Mouse (Mus musculus): ENCODE results near the gene Ano6. TPM values are rescaled to one million over a fixed set of nuclear protein-coding genes. Genes with fewer than 3 reads are reported as not detected.

Ano6 gene
- total and polyA plus RNA-seq, 3 experiments: 14.1 to 19.6 (median 17.3) TPM

GRCm38 (mm10) chr15:95819249-95820035 lies 28.8 kb downstream of the Ano6 start:
- no peak for TF ChIP-seq POLR2A (IDR thresholded peaks at IDR 0.05; ENCODE audit: insufficient read depth, low read depth, low read length)
- no peak for TF ChIP-seq CTCF (IDR thresholded peaks at IDR 0.05)
- TF ChIP-seq EP300 (IDR thresholded peaks at IDR 0.05; ENCODE audit: insufficient read depth, low read depth, low read length): no peak
- 94% methylated on average over 9 of the region's 9 CpGs for WGBS
- peaks cover 2% of the 10 kb centered on the region; the same call in 1 of the 2 replicates for H3K79me2 ChIP-seq (replicated peaks; ENCODE audit: control insufficient read depth, insufficient read depth, low read length)
- no peak overlapping the region for H3K27ac ChIP-seq
- DNase-seq: no peak
- H3K27me3 ChIP-seq (ENCODE audit: control insufficient read depth, insufficient read depth, low read length): no peaks in the 10 kb centered on the region
- no peak overlapping the region for H3K4me3 ChIP-seq
- H3K36me3 ChIP-seq (ENCODE audit: control insufficient read depth, insufficient read depth, low read length): no peaks in the 10 kb centered on the region; the same call in 1 of the 2 replicates
- intact Hi-C loops (cut with DNase I): no loop called here
- H3K4me1 ChIP-seq (ENCODE audit: control insufficient read depth, insufficient read depth, low read length): peaks cover 4% of the 10 kb centered on the region
- no peak overlapping the region for H3K9ac ChIP-seq (ENCODE audit: low read depth, low read length)

- Histone ChIP-seq H3K9ac (ENCODE audit: low read depth, low read length) (no peak overlapping the region), H3K36me3 (ENCODE audit: control insufficient read depth, insufficient read depth, low read length) (no peaks in the 10 kb centered on the region; the same call in 1 of the 2 replicates), H3K4me3 (no peak overlapping the region), H3K4me1 (ENCODE audit: control insufficient read depth, insufficient read depth, low read length) (peaks cover 7% of the 10 kb centered on the region), H3K27ac (no peak overlapping the region), H3K27me3 (ENCODE audit: control insufficient read depth, insufficient read depth, low read length) (no peaks in the 10 kb centered on the region), H3K79me2 (replicated peaks; ENCODE audit: control insufficient read depth, insufficient read depth, low read length) (peaks cover 2% of the 10 kb centered on the region; the same call in 1 of the 2 replicates)
- TF ChIP-seq CTCF (IDR thresholded peaks at IDR 0.05) (no peak), POLR2A (IDR thresholded peaks at IDR 0.05; ENCODE audit: insufficient read depth, low read depth, low read length) (no peak), EP300 (IDR thresholded peaks at IDR 0.05; ENCODE audit: insufficient read depth, low read depth, low read length) (no peak)
- intact Hi-C loops (cut with DNase I): no loop called here
- WGBS: 92% methylated on average over 12 of the region's 12 CpGs
- DNase-seq: no peak
Measured at GRCm38 (mm10) chr15:95820142-95820541, 29.5 kb downstream of the Ano6 start.

DNA sequence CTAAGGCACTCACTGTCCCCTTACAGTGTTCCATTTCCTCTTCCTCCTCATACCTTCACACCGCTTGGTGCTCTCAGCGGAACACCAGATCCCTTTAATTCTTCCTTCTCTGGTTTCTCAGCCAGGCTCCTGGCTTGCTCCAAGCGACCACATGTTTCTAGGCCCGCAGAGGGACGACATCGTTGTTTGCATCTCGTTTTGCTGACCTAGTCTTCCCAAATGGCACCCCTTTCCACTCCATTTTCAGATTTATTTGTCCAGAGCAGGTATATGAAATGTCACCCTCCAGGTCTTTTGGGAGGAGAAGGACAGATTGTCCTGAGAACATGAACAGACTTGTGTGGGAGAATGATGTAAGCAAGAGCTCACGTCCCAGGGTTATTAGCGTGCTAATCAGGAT lies 30.0 kb downstream of the Ano6 start:
- TF ChIP-seq POLR2A (IDR thresholded peaks at IDR 0.05; ENCODE audit: insufficient read depth, low read depth, low read length) (no peak), CTCF (IDR thresholded peaks at IDR 0.05) (no peak), EP300 (IDR thresholded peaks at IDR 0.05; ENCODE audit: insufficient read depth, low read depth, low read length) (no peak)
- intact Hi-C loops (cut with DNase I): no loop called here
- 82% methylated on average over 9 of the region's 9 CpGs for WGBS
- H3K79me2 ChIP-seq (replicated peaks; ENCODE audit: control insufficient read depth, insufficient read depth, low read length): peaks cover 2% of the 10 kb centered on the region; the same call in 1 of the 2 replicates
- H3K4me3 ChIP-seq: no peak overlapping the region
- no peaks in the 10 kb centered on the region; the same call in 1 of the 2 replicates for H3K36me3 ChIP-seq (ENCODE audit: control insufficient read depth, insufficient read depth, low read length)
- no peak overlapping the region for H3K9ac ChIP-seq (ENCODE audit: low read depth, low read length)
- H3K27ac ChIP-seq: no peak overlapping the region
- no peak for DNase-seq
- H3K27me3 ChIP-seq (ENCODE audit: control insufficient read depth, insufficient read depth, low read length): no peaks in the 10 kb centered on the region
- H3K4me1 ChIP-seq (ENCODE audit: control insufficient read depth, insufficient read depth, low read length): peaks cover 7% of the 10 kb centered on the region

- peaks cover 2% of the 10 kb centered on the region; the same call in 1 of the 2 replicates for H3K79me2 ChIP-seq (replicated peaks; ENCODE audit: control insufficient read depth, insufficient read depth, low read length)
- TF ChIP-seq POLR2A (IDR thresholded peaks at IDR 0.05; ENCODE audit: insufficient read depth, low read depth, low read length) (no peak), CTCF (IDR thresholded peaks at IDR 0.05) (no peak), EP300 (IDR thresholded peaks at IDR 0.05; ENCODE audit: insufficient read depth, low read depth, low read length) (no peak)
- no peaks in the 10 kb centered on the region; the same call in 1 of the 2 replicates for H3K36me3 ChIP-seq (ENCODE audit: control insufficient read depth, insufficient read depth, low read length)
- H3K4me1 ChIP-seq (ENCODE audit: control insufficient read depth, insufficient read depth, low read length): peaks cover 9% of the 10 kb centered on the region
- no peaks in the 10 kb centered on the region for H3K27me3 ChIP-seq (ENCODE audit: control insufficient read depth, insufficient read depth, low read length)
- DNase-seq: no peak
- H3K27ac ChIP-seq: no peak overlapping the region
- intact Hi-C loops (cut with DNase I): no loop called here
- H3K9ac ChIP-seq (ENCODE audit: low read depth, low read length): no peak overlapping the region
- H3K4me3 ChIP-seq: no peak overlapping the region
- WGBS: 71% methylated on average over 9 of the region's 9 CpGs
Measured at GRCm38 (mm10) chr15:95822099-95822498, 31.5 kb downstream of the Ano6 start.

GRCm38 (mm10) chr15:95823383-95824306 lies 33.0 kb downstream of the Ano6 start:
- Histone ChIP-seq H3K4me3 (no peak overlapping the region), H3K36me3 (ENCODE audit: control insufficient read depth, insufficient read depth, low read length) (no peaks in the 10 kb centered on the region; the same call in 1 of the 2 replicates), H3K4me1 (ENCODE audit: control insufficient read depth, insufficient read depth, low read length) (peaks cover 18% of the 10 kb centered on the region), H3K27ac (no peak overlapping the region), H3K27me3 (ENCODE audit: control insufficient read depth, insufficient read depth, low read length) (no peaks in the 10 kb centered on the region), H3K9ac (ENCODE audit: low read depth, low read length) (no peak overlapping the region), H3K79me2 (replicated peaks; ENCODE audit: control insufficient read depth, insufficient read depth, low read length) (no peaks in the 10 kb centered on the region)
- TF ChIP-seq EP300 (IDR thresholded peaks at IDR 0.05; ENCODE audit: insufficient read depth, low read depth, low read length) (no peak), CTCF (IDR thresholded peaks at IDR 0.05) (no peak), POLR2A (IDR thresholded peaks at IDR 0.05; ENCODE audit: insufficient read depth, low read depth, low read length) (no peak)
- no peak for DNase-seq
- intact Hi-C loops (cut with DNase I): no loop called here
- WGBS: 70% methylated on average over 13 of the region's 13 CpGs
